14 mouse cellular contexts compared by ENCODE assay signal in genomic region chr12:6865916-6866315, GRCm38 (mm10).
DNase-seq lines count a peak whose midpoint lies in the region; TF ChIP-seq lines count a peak whose summit lies in the region.
"Had no signal": no experiment of that assay in that cellular context is flagged by ENCODE, and none has a peak within 500 bp of the region (broad histone marks: within the 10 kb centered on the region; RNA-seq: fewer than 3 reads in every experiment).

No protein-coding gene starts in this region.

- peak; percentile 3 for DNase-seq in adrenal gland, postnatal 14 days
- DNase-seq in adrenal gland, postnatal 10 days, result no peak
- DNase-seq in cerebellum, postnatal 14 days, result peak; percentile 35 to 47
- no peak for DNase-seq in cerebellum, adult 2 months
- DNase-seq: adrenal gland, adult 8-10 months; cerebellum, adult 11-12 months; cerebellum, adult 8-10 months; cerebellum, adult 9-11 months; embryo, embryonic 11 days had no signal

- H3K27ac ChIP-seq in cerebellum, adult 2 months (ENCODE audit: insufficient read depth, low read length), result no peak overlapping the region
- H3K27ac ChIP-seq: embryonic facial prominence, embryonic 13.5 days; embryonic facial prominence, embryonic 15.5 days; forebrain, embryonic 10.5 days; forebrain, embryonic 12.5 days had no signal

- no peak overlapping the region for H3K4me3 ChIP-seq in cerebellum, adult 2 months (replicated peaks; ENCODE audit: insufficient read depth, low read depth, low read length)
- H3K4me3 ChIP-seq: embryonic facial prominence, embryonic 13.5 days; embryonic facial prominence, embryonic 15.5 days; erythroblast, embryonic 14.5 days; forebrain, embryonic 10.5 days; forebrain, embryonic 12.5 days had no signal

- TF ChIP-seq POLR2A in cerebellum, adult 2 months (IDR thresholded peaks at IDR 0.05; ENCODE audit: borderline replicate concordance, insufficient read depth, low read length), result no peak

- no peaks in the 10 kb centered on the region for H3K4me1 ChIP-seq in cerebellum, adult 2 months (ENCODE audit: control insufficient read depth, insufficient read depth, low read length)
- H3K4me1 ChIP-seq: embryonic facial prominence, embryonic 13.5 days; embryonic facial prominence, embryonic 15.5 days; forebrain, embryonic 10.5 days; forebrain, embryonic 12.5 days had no signal

- TF ChIP-seq CTCF in cerebellum, adult 2 months (IDR thresholded peaks at IDR 0.05; ENCODE audit: borderline replicate concordance, insufficient read depth, low read depth, low read length), result no peak

- H3K27me3 ChIP-seq in cerebellum, adult 2 months (ENCODE audit: control insufficient read depth, insufficient read depth, low read length), result no peaks in the 10 kb centered on the region
- H3K27me3 ChIP-seq: embryonic facial prominence, embryonic 13.5 days; embryonic facial prominence, embryonic 15.5 days; forebrain, embryonic 12.5 days had no signal

Comparison
In these comparisons a context has a peak if more than half of its experiments do, and no peak if none do; other contexts are left out.
1. DNase-seq: peak in adrenal gland, postnatal 14 days (single experiment) and cerebellum, postnatal 14 days (2 of 2); none in adrenal gland, postnatal 10 days (single experiment) and cerebellum, adult 2 months (0 of 2).